Mouse (Mus musculus) hindbrain, postnatal 0 days (tissue): ENCODE data around the gene Inpp4b. TPM values are rescaled to one million over a fixed set of nuclear protein-coding genes. Genes with fewer than 3 reads are reported as not detected.

Experiments
- ATAC-seq: fragments of 200-750 bp; cut with Nextera tagmentation; 2 replicates; pipeline ENCODE4 v1.8.0; 2017; ENCODE audit warnings: mild to moderate bottlenecking, moderate TSS enrichment, moderate library complexity
- DNase-seq: peaks from one replicate; pipeline ENCODE4 v3.0.0-alpha.2; 2015; ENCODE audit warnings: low spot score
- H3K27ac ChIP-seq: fragments of 300-500 bp; sonication (generic); 2 replicates; pipeline ENCODE4 v1.5.1; 2014; ENCODE audit warnings: mild to moderate bottlenecking
- H3K27me3 ChIP-seq: fragments of 300-500 bp; sonication (generic); 2 replicates; pipeline ENCODE4 v1.6.1; 2014; ENCODE audit warnings: low read length, mixed read lengths; ENCODE audit not compliant: insufficient read depth
- H3K36me3 ChIP-seq: fragments of 300-500 bp; sonication (generic); 2 replicates; pipeline ENCODE4 v1.6.1; 2014; ENCODE audit warnings: low read length, mixed read lengths; ENCODE audit not compliant: insufficient read depth
- H3K4me1 ChIP-seq: fragments of 300-500 bp; sonication (generic); 2 replicates; pipeline ENCODE4 v1.6.1; 2014; ENCODE audit warnings: antibody characterized with exemption, low read length, mixed read lengths; ENCODE audit not compliant: insufficient read depth
- H3K4me2 ChIP-seq: fragments of 300-500 bp; sonication (generic); 2 replicates; pipeline ENCODE4 v1.6.1; 2014; ENCODE audit warnings: low read depth, mild to moderate bottlenecking, low read length, moderate library complexity, mixed read lengths
- H3K4me3 ChIP-seq: fragments of 300-500 bp; sonication (generic); 2 replicates; pipeline ENCODE4 v1.5.1; 2014; ENCODE audit warnings: low read length
- H3K9ac ChIP-seq: fragments of 300-500 bp; sonication (generic); replicated peaks from 2 replicates; pipeline ENCODE4 v1.6.1; 2014; ENCODE audit warnings: mild to moderate bottlenecking, low read length, moderate library complexity, mixed read lengths
- H3K9me3 ChIP-seq: fragments of 300-500 bp; sonication (generic); 2 replicates; pipeline ENCODE4 v1.6.1; 2016; ENCODE audit warnings: low read length, mixed read lengths
- CTCF ChIP-seq: IDR thresholded peaks from 2 replicates; pipeline ENCODE4 v1.5.1; 2016; ENCODE audit warnings: antibody characterized with exemption, control low read depth, low read depth
- WGBS: fragments of 180-500 bp; shearing (Covaris S2); extraction: QIAGEN DNeasy Blood & Tissue Kit; methylation state at CpG from one replicate; pipeline ENCODE4 v1.1.7; 2014; 5-methylcytosine and 5-hydroxymethylcytosine counted together
- polyA plus RNA-seq: library from polyadenylated mRNA; unstranded; fragments of >200 nt; fragmentation: Nextera tagmentation; extraction: Ambion mirVana; gene quantifications from 2 replicates; pipeline ENCODE4 v1.2.1, GENCODE M21; 2015
- total RNA-seq: library from RNA; depleted of rRNA; stranded (reverse); fragments of >200 nt; gene quantifications from 2 replicates; pipeline ENCODE4 v1.2.3, GENCODE M21; 2014

Inpp4b gene
- total and polyA plus RNA-seq, 2 experiments from 2014 or later: 8.1 to 8.2 TPM

- no peak overlapping the region for H3K4me3 ChIP-seq
- no peaks in the 10 kb centered on the region for H3K36me3 ChIP-seq
- TF ChIP-seq CTCF: no peak
- no peak overlapping the region for H3K27ac ChIP-seq
- no peaks in the 10 kb centered on the region for H3K9me3 ChIP-seq
- H3K4me1 ChIP-seq: no peaks in the 10 kb centered on the region
- no peak overlapping the region for H3K9ac ChIP-seq
- DNase-seq (no peak), ATAC-seq (no peak)
- 91% methylated on average over 3 of the region's 3 CpGs for WGBS
- H3K4me2 ChIP-seq: no peak overlapping the region
- H3K27me3 ChIP-seq: no peaks in the 10 kb centered on the region
Observed at GRCm38 (mm10) chr8:81594134-81594714, 251.9 kb downstream of the Inpp4b start.

DNA sequence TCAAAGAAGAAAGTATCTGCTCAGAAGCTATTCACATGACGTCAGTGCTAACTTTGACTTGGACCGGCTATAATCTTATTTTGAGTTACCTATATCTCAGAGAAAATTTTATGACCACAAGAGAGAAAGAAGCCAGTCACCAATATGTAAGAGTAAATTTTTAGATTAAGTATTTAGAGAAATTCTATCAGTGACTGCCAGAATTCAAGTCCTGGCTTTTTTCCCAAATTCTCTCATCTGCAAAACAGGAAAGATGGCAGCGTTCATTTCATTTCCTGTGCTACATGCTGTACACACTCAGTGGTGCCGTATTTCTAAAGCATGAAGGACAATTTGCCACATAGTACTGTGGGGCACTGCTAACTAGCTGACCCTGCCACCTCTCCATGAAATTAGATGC lies 256.9 kb downstream of the Inpp4b start:
- Histone ChIP-seq H3K9ac (no peak overlapping the region), H3K4me3 (no peak overlapping the region), H3K27me3 (no peaks in the 10 kb centered on the region), H3K4me1 (no peaks in the 10 kb centered on the region), H3K4me2 (no peak overlapping the region), H3K9me3 (no peaks in the 10 kb centered on the region), H3K36me3 (no peaks in the 10 kb centered on the region), H3K27ac (no peak overlapping the region)
- WGBS: 78% methylated on average over 4 of the region's 4 CpGs
- DNase-seq (no peak), ATAC-seq (no peak)
- no peak for TF ChIP-seq CTCF

DNA sequence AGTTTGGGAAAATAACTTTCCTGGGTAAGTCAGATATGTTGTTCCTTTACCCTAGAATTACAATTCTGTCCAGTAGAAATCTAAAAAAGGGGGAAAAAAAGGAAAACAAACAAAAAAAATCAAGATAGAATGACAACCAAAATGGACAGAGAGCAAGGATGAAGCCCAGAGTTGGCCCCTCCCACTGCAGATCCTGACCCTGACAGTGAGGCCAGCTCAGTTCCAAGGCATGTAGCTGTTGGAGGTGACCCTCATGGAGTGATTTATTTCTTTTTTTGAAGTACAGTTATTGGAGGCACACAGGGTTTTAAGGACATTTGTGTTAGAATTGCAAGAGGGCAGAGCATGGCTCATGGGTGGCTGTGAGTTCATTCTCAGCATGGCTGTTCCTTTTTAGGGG lies 258.8 kb downstream of the Inpp4b start:
- H3K4me3 ChIP-seq: no peak overlapping the region
- no peaks in the 10 kb centered on the region for H3K4me1 ChIP-seq
- H3K36me3 ChIP-seq: no peaks in the 10 kb centered on the region
- no peak overlapping the region for H3K9ac ChIP-seq
- TF ChIP-seq CTCF: no peak
- H3K4me2 ChIP-seq: no peak overlapping the region
- no peaks in the 10 kb centered on the region for H3K27me3 ChIP-seq
- no peak overlapping the region for H3K27ac ChIP-seq
- ATAC-seq: no peak
- no peak for DNase-seq
- H3K9me3 ChIP-seq: no peaks in the 10 kb centered on the region

- 97% methylated on average over 1 of the region's 1 CpGs for WGBS
- no peak for ATAC-seq
- H3K27ac ChIP-seq: no peak overlapping the region
Observed at GRCm38 (mm10) chr8:81608082-81608481, 265.7 kb downstream of the Inpp4b start.

DNA sequence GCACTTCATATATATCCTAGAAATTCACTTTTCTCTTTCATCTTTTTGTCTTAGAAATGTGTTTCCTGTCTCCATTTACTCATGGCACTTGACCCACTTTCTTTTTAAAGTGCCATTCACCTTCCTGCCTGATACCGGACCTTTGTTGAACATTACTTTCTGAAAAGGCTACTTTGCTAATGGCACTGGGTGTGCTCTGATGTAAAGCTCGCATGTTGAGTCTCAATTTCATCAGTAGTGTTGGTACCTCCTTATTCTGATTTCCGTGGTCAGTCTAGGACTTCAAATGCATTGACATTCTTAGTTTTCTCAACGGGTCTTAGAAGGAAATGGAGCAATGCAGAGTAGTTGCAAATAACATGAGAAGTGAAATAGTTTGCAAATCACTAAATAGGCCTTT lies 266.7 kb downstream of the Inpp4b start:
- H3K4me3 ChIP-seq: no peak overlapping the region
- ATAC-seq (no peak), DNase-seq (no peak)
- H3K9ac ChIP-seq: no peak overlapping the region
- H3K4me2 ChIP-seq: no peak overlapping the region
- H3K27ac ChIP-seq: no peak overlapping the region
- no peaks in the 10 kb centered on the region for H3K36me3 ChIP-seq
- H3K27me3 ChIP-seq: no peaks in the 10 kb centered on the region
- H3K4me1 ChIP-seq: no peaks in the 10 kb centered on the region
- 79% methylated on average over 4 of the region's 4 CpGs for WGBS
- TF ChIP-seq CTCF: no peak
- H3K9me3 ChIP-seq: no peaks in the 10 kb centered on the region

More at GRCm38 (mm10) chr8:81608082-81608481, 265.7 kb downstream of the Inpp4b start:
- no peak for TF ChIP-seq CTCF
- Histone ChIP-seq H3K4me1 (no peaks in the 10 kb centered on the region), H3K9me3 (no peaks in the 10 kb centered on the region), H3K4me3 (no peak overlapping the region), H3K36me3 (no peaks in the 10 kb centered on the region), H3K27me3 (no peaks in the 10 kb centered on the region), H3K9ac (no peak overlapping the region), H3K4me2 (no peak overlapping the region)
- DNase-seq: no peak

DNA sequence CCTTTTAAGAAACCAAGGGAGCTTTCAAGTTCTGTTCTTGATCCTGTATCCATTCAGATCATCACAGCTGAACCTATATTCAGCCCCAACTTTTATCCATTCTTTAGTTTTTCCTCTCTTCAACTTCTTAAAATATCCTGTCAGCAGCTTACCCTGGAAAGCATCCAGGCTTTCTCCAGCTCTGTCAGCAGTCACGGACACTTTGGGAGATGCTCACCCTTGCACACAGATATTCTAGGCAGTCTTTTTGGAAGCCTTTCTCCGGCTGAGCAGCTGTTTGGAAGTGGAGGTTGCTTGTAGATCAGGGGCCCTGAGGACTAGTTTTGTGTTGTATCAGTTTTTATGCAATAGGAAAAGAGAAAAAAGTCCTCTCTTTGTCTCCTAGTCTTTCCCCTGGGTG lies 270.3 kb downstream of the Inpp4b start:
- ATAC-seq (no peak), DNase-seq (no peak)
- no peak overlapping the region for H3K4me3 ChIP-seq
- H3K4me1 ChIP-seq: no peaks in the 10 kb centered on the region
- no peaks in the 10 kb centered on the region for H3K9me3 ChIP-seq
- no peak overlapping the region for H3K4me2 ChIP-seq
- 49% methylated on average over 2 of the region's 2 CpGs for WGBS
- H3K27me3 ChIP-seq: no peaks in the 10 kb centered on the region
- H3K27ac ChIP-seq: no peak overlapping the region
- no peak overlapping the region for H3K9ac ChIP-seq
- no peaks in the 10 kb centered on the region for H3K36me3 ChIP-seq
- no peak for TF ChIP-seq CTCF

GRCm38 (mm10) chr8:81614135-81614534 lies 271.8 kb downstream of the Inpp4b start:
- no peak overlapping the region for H3K4me2 ChIP-seq
- no peak for DNase-seq
- no peaks in the 10 kb centered on the region for H3K36me3 ChIP-seq
- H3K9me3 ChIP-seq: no peaks in the 10 kb centered on the region
- 93% methylated on average over 1 of the region's 1 CpGs for WGBS
- no peaks in the 10 kb centered on the region for H3K27me3 ChIP-seq
- no peak for TF ChIP-seq CTCF
- no peak overlapping the region for H3K9ac ChIP-seq
- H3K27ac ChIP-seq: no peak overlapping the region
- H3K4me1 ChIP-seq: no peaks in the 10 kb centered on the region
- no peak overlapping the region for H3K4me3 ChIP-seq
- ATAC-seq: no peak
